Mouse (Mus musculus) olfactory bulb, adult 2 months (tissue): Measurements from ENCODE around the gene Ggn. TPM values are rescaled to one million over a fixed set of nuclear protein-coding genes. Genes with fewer than 3 reads are reported as not detected.

ENCODE experiments used
- H3K27ac ChIP-seq: fragments of 200-500 bp; 2 replicates; pipeline ENCODE4 v1.5.1; 2012; ENCODE audit warnings: low read depth, low read length; ENCODE audit not compliant: insufficient read depth
- H3K4me1 ChIP-seq: fragments of 200-500 bp; 2 replicates; pipeline ENCODE4 v1.6.1; 2012; ENCODE audit warnings: low read length; ENCODE audit not compliant: control insufficient read depth, insufficient read depth
- H3K4me3 ChIP-seq: fragments of 200-500 bp; 2 replicates; pipeline ENCODE4 v1.5.1; 2012; ENCODE audit warnings: mild to moderate bottlenecking, low read depth, low read length, moderate library complexity; ENCODE audit not compliant: insufficient read depth
- CTCF ChIP-seq: fragments of 200-500 bp; IDR thresholded peaks from 2 replicates; pipeline ENCODE4 v1.5.1; 2012; ENCODE audit warnings: low read depth, mild to moderate bottlenecking, low read length, moderate library complexity; ENCODE audit not compliant: insufficient read depth
- POLR2A ChIP-seq: fragments of 200-500 bp; IDR thresholded peaks from 2 replicates; pipeline ENCODE4 v1.6.1; 2012; ENCODE audit warnings: mild to moderate bottlenecking, low read depth, low read length, moderate library complexity; ENCODE audit not compliant: insufficient read depth
- WGBS: fragments of 180-500 bp; shearing (Covaris S2); methylation state at CpG from one replicate; pipeline ENCODE4 v1.1.7; 2018; 5-methylcytosine and 5-hydroxymethylcytosine counted together
- polyA plus RNA-seq: library from polyadenylated mRNA; stranded (reverse); fragments of >200 nt; gene quantifications from 2 replicates; pipeline ENCODE4 v1.2.4, GENCODE M21; 2012; ENCODE audit warnings: low replicate concordance; ENCODE audit not compliant: missing spikeins, insufficient read depth, insufficient read length

Ggn gene
- polyA plus RNA-seq, 1 experiment = not detected

DNA sequence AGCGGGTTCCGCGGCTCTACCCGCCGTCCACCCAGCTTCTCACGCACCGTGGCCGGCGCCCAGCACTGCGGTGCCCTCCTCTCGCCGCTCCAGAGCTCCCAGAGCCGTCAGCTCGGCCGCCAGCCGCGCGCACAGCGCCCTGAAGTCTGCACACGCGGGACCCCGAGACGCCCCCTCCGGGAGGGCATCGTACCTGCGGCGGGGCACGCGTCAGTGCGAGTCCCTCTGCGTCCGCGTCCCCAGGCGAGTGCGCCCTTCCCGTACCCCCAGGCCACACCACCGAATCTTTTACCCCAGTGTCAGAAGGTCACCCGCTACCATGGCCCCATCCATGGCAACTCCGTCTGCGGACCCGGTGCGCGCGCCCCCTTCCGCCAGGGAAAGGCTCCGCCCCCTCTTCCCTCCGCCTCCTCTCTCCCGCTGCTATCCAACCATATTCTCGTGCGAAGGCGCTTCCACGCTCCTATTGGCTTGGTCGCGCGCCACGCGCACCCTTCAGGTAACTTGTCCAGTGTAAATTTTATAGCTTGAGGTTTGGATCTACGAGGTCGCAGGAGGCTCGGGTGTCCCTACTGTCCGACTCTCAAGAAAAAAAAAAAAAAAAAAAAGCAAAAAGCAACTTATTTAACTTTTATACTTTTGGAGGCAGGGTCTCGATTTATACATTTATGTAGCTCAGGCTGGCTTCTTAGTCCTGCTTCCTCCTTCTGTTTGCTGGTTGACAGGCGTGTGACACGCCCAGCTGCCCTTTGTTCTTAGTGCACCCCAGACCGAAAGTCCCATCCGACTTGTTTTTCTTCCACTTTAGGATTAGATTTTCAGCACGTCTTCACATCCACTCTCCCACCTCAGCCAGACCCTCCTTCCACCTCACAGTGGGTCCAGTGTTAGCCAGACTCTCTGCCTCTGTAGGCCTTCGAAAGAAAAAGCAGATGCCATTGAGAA, 13.9 kb upstream of the Ggn start, which contains the start of gene Fam98c:
Gene Fam98c, minus strand, starts transcription at position 397 of the 945 bp plus-strand sequence.
- TF ChIP-seq CTCF = no peak
- no peak; the same call in none of the 2 replicates for TF ChIP-seq POLR2A
- Histone ChIP-seq H3K27ac (peak within 1 kb of the TSS; percentile 63), H3K4me3 (peak within 1 kb of the TSS; percentile 83), H3K4me1 (peaks cover 17% of the 10 kb centered on the region)
- WGBS = 3% methylated on average over 68 of the region's 68 CpGs

DNA sequence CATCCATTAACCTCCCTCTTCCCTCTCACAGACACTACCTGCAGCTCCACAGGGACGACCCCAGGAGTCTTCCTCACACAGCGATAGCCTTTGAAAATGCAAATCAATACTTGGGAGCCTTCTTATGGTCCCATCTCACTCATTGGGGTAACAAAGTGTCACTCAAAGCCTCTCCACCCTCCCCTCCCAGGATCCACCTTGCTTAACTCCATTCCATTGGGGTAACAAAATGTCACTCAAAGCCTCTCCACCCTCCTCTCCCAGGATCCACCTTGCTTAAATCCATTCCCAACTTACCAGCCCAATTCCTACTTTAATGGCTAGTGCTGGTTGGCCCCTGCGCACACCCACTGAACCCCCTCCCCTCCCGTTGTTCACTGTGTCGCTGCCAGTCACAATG, 11.7 kb upstream of the Ggn start:
- 6% methylated on average over 5 of the region's 5 CpGs for WGBS
- no peak for TF ChIP-seq POLR2A
- TF ChIP-seq CTCF = no peak
- Histone ChIP-seq H3K27ac (no peak overlapping the region), H3K4me3 (no peak overlapping the region), H3K4me1 (peaks cover 12% of the 10 kb centered on the region)

DNA sequence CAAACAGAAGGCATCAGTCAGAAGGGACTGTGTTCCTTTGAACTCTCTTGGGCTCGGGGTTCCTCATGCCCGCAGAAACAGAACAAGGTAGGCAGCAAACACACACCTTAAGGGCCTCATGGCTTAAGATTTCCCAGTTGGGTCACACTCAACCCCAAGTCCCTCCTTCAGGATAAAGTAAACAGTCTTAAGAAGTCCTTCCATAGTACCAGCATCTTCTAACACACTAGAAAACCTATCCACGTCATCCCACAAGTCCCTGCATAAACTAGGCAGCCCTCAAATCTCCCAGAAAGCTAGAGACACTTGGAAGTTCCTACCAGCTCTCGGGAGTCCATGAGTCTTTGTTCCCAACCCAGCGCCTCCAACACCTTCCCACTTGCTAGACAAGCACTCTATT, 7.7 kb upstream of the Ggn start:
- H3K27ac ChIP-seq = no peak overlapping the region
- TF ChIP-seq CTCF (no peak), POLR2A (no peak)
- H3K4me3 ChIP-seq = no peak overlapping the region
- WGBS = 92% methylated on average over 5 of the region's 5 CpGs
- H3K4me1 ChIP-seq = no peaks in the 10 kb centered on the region

GRCm38 (mm10) chr7:29162750-29163525, 7.1 kb upstream of the Ggn start:
- Histone ChIP-seq H3K4me3 (no peak overlapping the region), H3K4me1 (peaks cover 4% of the 10 kb centered on the region; the same call in 1 of the 2 replicates), H3K27ac (no peak overlapping the region)
- no peak for TF ChIP-seq POLR2A
- no peak for TF ChIP-seq CTCF
- 46% methylated on average over 9 of the region's 9 CpGs for WGBS

DNA sequence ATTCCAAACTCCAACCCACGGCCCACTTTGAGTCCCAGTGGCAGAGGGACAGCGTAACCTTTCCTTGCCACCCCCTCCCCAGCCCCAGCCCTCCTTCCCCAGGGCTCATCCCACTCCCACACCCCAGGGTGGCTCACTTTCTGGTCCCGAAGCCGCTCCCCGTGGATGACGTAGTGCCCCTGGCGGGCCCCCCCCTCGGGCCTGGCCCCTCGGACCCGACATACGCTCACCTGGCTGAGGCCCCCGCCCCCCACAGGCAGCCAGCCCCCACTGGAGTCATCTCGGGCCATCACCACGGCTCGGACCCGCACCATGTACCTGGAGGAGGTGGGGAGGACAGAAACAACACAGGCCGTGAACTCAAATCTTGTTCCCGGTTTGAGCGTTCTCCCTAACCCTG, 2.4 kb upstream of the Ggn start:
- H3K4me1 ChIP-seq = peaks cover 40% of the 10 kb centered on the region
- no peak overlapping the region for H3K4me3 ChIP-seq
- H3K27ac ChIP-seq = no peak overlapping the region
- TF ChIP-seq CTCF = no peak
- no peak for TF ChIP-seq POLR2A
- 43% methylated on average over 19 of the region's 19 CpGs for WGBS

DNA sequence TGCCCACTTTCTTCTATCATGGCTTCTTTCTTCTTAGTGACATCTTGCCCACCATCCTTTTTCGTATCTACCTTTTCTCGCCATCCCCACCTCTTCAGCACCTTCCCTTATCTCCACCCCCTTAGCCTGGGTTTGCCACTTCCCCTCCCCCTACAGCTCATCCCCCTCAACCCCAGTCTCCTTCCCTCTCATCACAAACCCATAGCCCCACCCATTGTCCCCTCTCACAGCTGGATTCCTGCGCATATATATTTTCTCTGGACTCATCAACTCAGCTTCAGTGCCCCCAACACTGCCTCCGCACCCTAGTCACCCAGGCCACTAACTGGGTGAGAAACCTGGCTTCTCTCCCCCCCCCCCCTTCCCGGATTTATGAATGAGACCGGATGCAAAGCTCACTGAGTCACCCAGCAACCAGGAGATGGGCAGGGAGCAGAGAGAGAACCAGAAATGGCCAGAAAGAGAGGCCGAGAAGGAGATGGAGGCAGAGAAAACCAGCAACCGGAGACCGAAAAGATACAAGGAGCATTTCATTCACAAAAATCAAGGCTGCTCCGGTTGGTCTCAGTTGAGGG, 1.8 kb upstream of the Ggn start:
- no peak for TF ChIP-seq POLR2A
- TF ChIP-seq CTCF = no peak
- Histone ChIP-seq H3K4me3 (peak overlapping the region; percentile 90), H3K4me1 (peaks cover 41% of the 10 kb centered on the region), H3K27ac (no peak overlapping the region)
- WGBS = 18% methylated on average over 10 of the region's 10 CpGs

DNA sequence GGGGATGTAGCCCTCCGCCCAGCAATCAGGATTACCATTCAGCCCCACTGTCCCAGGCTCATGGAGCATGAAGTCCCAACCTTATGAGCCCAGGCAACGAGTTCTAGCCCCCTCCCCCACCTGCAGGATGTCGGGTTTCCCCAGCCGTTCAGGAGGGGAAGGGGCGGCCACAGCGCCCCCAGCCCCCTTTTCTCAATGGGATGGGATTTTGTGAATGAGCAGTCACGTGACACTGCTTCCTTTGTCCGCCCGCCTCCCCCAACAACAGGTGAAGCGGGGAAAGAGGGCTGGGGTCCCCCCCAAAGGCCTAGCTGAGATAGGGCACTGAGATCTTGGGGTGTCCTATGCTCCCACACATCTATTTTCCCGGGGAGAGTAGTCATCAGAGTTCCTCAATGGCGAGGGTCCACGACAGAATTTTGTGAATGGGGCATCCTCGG, 1.2 kb upstream of the Ggn start:
- 0% methylated on average over 14 of the region's 14 CpGs for WGBS
- TF ChIP-seq CTCF = no peak
- TF ChIP-seq POLR2A = no peak
- Histone ChIP-seq H3K27ac (peak overlapping the region; percentile 36; the same call in 1 of the 2 replicates), H3K4me3 (peak overlapping the region; percentile 90), H3K4me1 (peaks cover 41% of the 10 kb centered on the region)

DNA sequence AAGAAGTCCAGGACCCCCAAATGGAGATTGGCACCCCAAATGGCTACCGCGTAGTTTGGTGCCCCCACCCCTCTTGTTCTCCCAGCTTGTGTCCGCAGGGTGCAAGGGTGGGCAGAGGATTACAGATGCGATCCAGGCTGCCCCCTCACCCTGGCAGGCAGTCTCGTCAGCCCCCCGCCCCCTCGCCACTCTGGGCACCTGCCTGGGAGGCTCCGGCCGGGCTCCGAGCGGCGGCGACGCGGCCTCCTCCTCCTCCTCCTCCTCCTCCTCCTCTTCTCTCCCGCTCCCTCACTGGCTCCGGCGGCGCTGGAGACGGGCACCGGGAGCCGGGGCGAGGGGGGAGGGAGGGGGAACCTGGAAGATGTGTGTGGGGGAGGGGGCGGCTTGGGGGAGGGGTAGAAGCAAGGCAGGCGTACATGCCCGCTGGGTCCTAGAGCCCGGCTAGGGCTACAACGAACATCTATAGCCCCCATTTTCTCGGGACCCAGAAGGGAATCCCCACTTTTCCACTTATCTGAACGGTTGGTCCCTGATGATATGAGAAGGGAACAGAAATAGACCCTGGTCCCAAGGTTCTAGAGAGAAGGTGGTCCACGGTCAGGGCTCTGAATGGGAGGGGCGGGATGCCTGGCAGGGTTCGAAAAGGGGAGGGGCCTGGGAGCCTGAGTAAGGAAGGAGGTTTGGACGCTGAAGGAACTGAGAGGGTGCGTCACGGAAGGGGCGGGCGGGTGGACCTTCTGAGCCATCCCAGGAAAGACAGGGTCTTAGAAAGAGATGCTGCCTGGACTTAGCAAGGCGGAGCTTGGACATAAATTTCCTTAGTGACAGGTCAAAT, 562 bp upstream of the Ggn start:
- TF ChIP-seq POLR2A = peak; percentile 11; the same call in 1 of the 2 replicates
- TF ChIP-seq CTCF = no peak
- H3K27ac ChIP-seq = peak overlapping the region; percentile 36; the same call in 1 of the 2 replicates
- peaks cover 41% of the 10 kb centered on the region for H3K4me1 ChIP-seq
- peak overlapping the region; percentile 90 for H3K4me3 ChIP-seq
- WGBS = under 1% methylated on average over 30 of the region's 39 CpGs
